Mouse (Mus musculus) adrenal gland, postnatal 36 days (tissue): Measurements from ENCODE around the gene Gm4513. TPM values are rescaled to one million over a fixed set of nuclear protein-coding genes. Genes with fewer than 3 reads are reported as not detected.
"Not testable (repeated sequence)": the region's sequence is repeated elsewhere in the genome, so short reads cannot be mapped to it uniquely, and the experiment has no call there.

Experiments used
- DNase-seq, 2 experiments: peaks; one replicate each; pipeline ENCODE4 v3.0.0; 2021; ENCODE audit warnings: mixed read lengths in 1 of 2
- long read RNA-seq, 2 experiments: library from polyadenylated mRNA; stranded (forward); transcript quantifications; one replicate each; pipeline ENCODE4 v2.0.0; 2021; ENCODE audit warnings: borderline sequencing depth in 2 of 2
- total RNA-seq, 2 experiments: library from RNA; stranded (reverse); gene quantifications; 2 replicates each; pipeline ENCODE4 v1.2.3; 2021

The Gm4513 gene
- total RNA-seq: not detected
- long read RNA-seq, experiment 1: 0 reads
- long read RNA-seq, experiment 2: 0 reads

DNA sequence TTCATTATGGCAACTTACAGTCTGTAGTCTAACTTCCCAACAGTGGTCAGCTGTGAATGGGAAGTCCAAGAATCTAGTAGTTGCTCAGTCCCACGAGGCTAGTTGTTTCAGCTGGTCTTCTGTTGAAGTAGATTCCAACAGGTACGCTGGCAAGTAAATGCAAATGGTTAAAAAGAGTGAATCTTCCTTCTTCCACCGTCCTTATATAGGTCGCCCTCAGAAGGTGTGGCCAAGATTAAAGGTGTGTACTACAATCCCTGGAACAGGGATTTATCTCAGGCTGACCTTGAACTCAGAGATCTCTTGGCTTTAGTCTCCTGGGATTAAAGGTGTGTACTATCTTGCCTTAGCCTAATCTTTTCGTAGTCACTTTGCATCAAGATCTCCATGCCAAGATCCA, at the start of gene Gm4513:
TSS of gene Gm4513 (minus strand) at position 101 of the 400 bp plus-strand sequence.
- DNase-seq: not testable (repeated sequence)

DNA sequence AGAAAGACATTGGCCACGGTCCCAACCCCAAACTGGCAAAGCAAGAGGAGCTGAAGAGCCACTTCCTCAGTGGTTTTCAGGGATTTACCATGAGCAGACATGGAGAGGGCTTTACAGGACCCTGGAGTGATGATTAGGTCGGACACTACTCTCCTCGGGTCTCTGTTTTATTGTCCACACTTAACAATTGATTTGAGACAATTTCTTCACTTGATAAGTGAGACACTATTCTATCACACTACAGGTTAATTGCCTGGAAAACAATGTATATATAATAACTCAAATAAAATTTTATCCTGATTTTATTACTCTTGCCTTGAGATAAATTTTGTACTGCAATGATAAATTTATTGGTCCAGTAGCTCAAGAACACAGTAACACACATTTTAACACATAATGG, 22.7 kb downstream of the Gm4513 start, which contains the start of gene Gm4141:
TSS of gene Gm4141 (minus strand) at position 101 of the 400 bp plus-strand sequence.
- not testable (repeated sequence) for DNase-seq

DNA sequence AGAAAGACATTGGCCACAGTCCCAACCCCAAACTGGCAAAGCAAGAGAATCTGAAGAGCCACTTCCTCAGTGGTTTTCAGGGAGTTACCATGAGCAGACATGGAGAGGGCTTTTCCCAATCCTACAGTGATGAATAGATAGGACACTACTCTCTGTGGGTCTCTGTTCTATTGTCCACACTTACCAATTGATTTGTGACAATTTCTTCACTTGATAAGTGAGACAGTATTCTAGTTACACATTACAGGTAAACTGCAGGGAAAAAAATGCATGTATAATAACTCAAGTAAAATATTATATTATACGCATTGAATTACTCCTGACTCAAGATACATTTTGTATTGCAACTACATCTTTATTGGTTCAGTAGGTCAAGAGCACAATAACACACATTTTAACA, 53.2 kb downstream of the Gm4513 start, which contains the start of gene Gm5726:
TSS of gene Gm5726 (minus strand) at position 101 of the 400 bp plus-strand sequence.
- DNase-seq: not testable (repeated sequence)

Other genes with a start within 250 kb of the Gm4513 start
- not detected for gene Gm5728, start 223.6 kb downstream of the Gm4513 start, total RNA-seq
- not detected for gene Vmn1r100, start 181.1 kb downstream of the Gm4513 start, total RNA-seq
- not detected for gene Vmn1r101, start 156.4 kb downstream of the Gm4513 start, total RNA-seq
- not detected for gene Gm10670, start 124.1 kb downstream of the Gm4513 start, total RNA-seq
- not detected for gene Vmn1r103, start 88.5 kb downstream of the Gm4513 start, total RNA-seq
- gene Vmn1r104, start 65.2 kb downstream of the Gm4513 start, total RNA-seq: not detected
- gene Gm5726, start 53.3 kb downstream of the Gm4513 start, total RNA-seq: not detected
- gene Gm4141, start 22.8 kb downstream of the Gm4513 start, total RNA-seq: not detected
- not detected for gene Vmn1r107, start 69.9 kb upstream of the Gm4513 start, total RNA-seq
- gene Vmn1r111, start 104.2 kb upstream of the Gm4513 start, total RNA-seq: not detected
- not detected for gene Gm10668, start 131.6 kb upstream of the Gm4513 start, total RNA-seq
- gene Vmn1r112, start 172.2 kb upstream of the Gm4513 start, total RNA-seq: not detected
- gene Vmn1r113, start 188.3 kb upstream of the Gm4513 start, total RNA-seq: not detected
- not detected for gene Vmn1r114, start 213.2 kb upstream of the Gm4513 start, total RNA-seq
- gene Vmn1r115, start 246.0 kb upstream of the Gm4513 start, total RNA-seq: not detected